Mouse (Mus musculus) embryonic facial prominence, embryonic 14.5 days (tissue): ENCODE measurements around the gene D230025D16Rik. TPM values are rescaled to one million over a fixed set of nuclear protein-coding genes. Genes with fewer than 3 reads are reported as not detected.

Source experiments
- ATAC-seq: fragments of 200-750 bp; cut with Nextera tagmentation; 2 replicates; pipeline ENCODE4 v1.8.0; 2017; ENCODE audit warnings: low read depth, moderate number of reproducible peaks, moderate TSS enrichment
- DNase-seq: peaks from one replicate; pipeline ENCODE4 v3.0.0-alpha.2; 2015; ENCODE audit warnings: low spot score
- H3K27ac ChIP-seq: fragments of 300-500 bp; sonication (generic); replicated peaks from 2 replicates; pipeline ENCODE4 v1.5.1; 2014; ENCODE audit warnings: low read depth, mild to moderate bottlenecking, low read length, moderate library complexity
- H3K27me3 ChIP-seq: fragments of 300-500 bp; sonication (generic); replicated peaks from 2 replicates; pipeline ENCODE4 v1.6.1; 2014; ENCODE audit warnings: low read length; ENCODE audit not compliant: control insufficient read depth, insufficient read depth
- H3K36me3 ChIP-seq: fragments of 300-500 bp; sonication (generic); 2 replicates; pipeline ENCODE4 v1.6.1; 2014; ENCODE audit warnings: low read length, mixed read lengths; ENCODE audit not compliant: control insufficient read depth, insufficient read depth
- H3K4me1 ChIP-seq: fragments of 300-500 bp; sonication (generic); 2 replicates; pipeline ENCODE4 v1.6.1; 2014; ENCODE audit warnings: antibody characterized with exemption, low read length; ENCODE audit not compliant: control insufficient read depth, insufficient read depth
- H3K4me2 ChIP-seq: fragments of 300-500 bp; sonication (generic); 2 replicates; pipeline ENCODE4 v1.6.1; 2014; ENCODE audit warnings: low read depth, mild to moderate bottlenecking, low read length, moderate library complexity, mixed read lengths
- H3K4me3 ChIP-seq: fragments of 300-500 bp; sonication (generic); 2 replicates; pipeline ENCODE4 v1.5.1; 2014; ENCODE audit warnings: low read depth, mild to moderate bottlenecking, low read length
- H3K9ac ChIP-seq: fragments of 300-500 bp; sonication (generic); 2 replicates; pipeline ENCODE4 v1.6.1; 2014; ENCODE audit warnings: low read depth, mild to moderate bottlenecking, low read length, moderate library complexity, mixed read lengths
- H3K9me3 ChIP-seq: fragments of 300-500 bp; sonication (generic); 2 replicates; pipeline ENCODE4 v1.6.1; 2016; ENCODE audit warnings: low read length; ENCODE audit not compliant: control insufficient read depth
- WGBS: fragments of 180-500 bp; shearing (Covaris S2); extraction: QIAGEN DNeasy Blood & Tissue Kit; methylation state at CpG from one replicate; pipeline ENCODE4 v1.1.7; 2014; 5-methylcytosine and 5-hydroxymethylcytosine counted together
- polyA plus RNA-seq: library from polyadenylated mRNA; unstranded; fragments of >200 nt; fragmentation: Nextera tagmentation; extraction: Ambion mirVana; gene quantifications from 2 replicates; pipeline ENCODE4 v1.2.1, GENCODE M21; 2014

Gene D230025D16Rik
- polyA plus RNA-seq, 1 experiment from 2014 or later: 25.4 TPM

DNA sequence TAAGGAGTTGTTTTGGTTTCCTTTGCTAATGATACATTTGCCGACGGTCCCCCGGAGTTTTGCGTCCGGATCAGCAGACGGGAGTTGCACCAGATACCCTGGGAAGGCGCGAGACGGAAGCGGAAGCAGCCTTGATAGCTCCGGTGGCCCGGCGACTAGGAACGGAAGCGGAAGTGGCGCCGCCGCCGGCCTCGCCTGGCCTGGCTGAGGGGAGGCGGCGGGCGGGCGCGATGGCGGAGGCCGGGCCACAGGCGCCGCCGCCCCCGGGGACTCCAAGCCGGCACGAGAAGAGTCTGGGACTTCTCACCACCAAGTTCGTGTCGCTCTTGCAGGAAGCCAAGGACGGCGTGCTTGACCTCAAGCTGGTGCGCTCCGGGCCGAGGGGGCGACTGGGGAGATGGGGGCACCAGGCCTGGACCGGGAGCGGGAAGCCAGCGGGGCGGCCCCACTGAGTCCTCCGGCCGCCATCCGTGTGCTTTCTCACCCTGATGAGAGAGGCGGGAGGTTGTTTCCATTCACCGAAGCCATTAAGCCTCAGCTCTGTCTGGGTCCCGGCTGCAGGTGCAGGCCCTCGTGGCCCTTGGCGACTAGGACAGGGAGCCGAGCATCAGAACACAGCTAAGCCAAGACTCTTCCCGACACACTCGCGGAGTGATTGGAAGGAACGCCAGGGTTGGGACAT lies 72.7 kb downstream of the D230025D16Rik start, which contains the start of gene E2f4:
TSS of gene E2f4 (plus strand) at position 153 of the 682 bp plus-strand sequence.
- Histone ChIP-seq H3K9ac (peak within 1 kb of the TSS; percentile 91), H3K9me3 (no peaks in the 10 kb centered on the region), H3K27me3 (no peaks in the 10 kb centered on the region), H3K4me2 (peak within 1 kb of the TSS; percentile 81), H3K27ac (peak within 1 kb of the TSS; percentile 74), H3K36me3 (peaks cover 37% of the 10 kb centered on the region), H3K4me3 (peak within 1 kb of the TSS; percentile 96), H3K4me1 (peaks cover 15% of the 10 kb centered on the region)
- DNase-seq (peak; percentile 97), ATAC-seq (peak; percentile 94)
- under 1% methylated on average over 43 of the region's 58 CpGs for WGBS

DNA sequence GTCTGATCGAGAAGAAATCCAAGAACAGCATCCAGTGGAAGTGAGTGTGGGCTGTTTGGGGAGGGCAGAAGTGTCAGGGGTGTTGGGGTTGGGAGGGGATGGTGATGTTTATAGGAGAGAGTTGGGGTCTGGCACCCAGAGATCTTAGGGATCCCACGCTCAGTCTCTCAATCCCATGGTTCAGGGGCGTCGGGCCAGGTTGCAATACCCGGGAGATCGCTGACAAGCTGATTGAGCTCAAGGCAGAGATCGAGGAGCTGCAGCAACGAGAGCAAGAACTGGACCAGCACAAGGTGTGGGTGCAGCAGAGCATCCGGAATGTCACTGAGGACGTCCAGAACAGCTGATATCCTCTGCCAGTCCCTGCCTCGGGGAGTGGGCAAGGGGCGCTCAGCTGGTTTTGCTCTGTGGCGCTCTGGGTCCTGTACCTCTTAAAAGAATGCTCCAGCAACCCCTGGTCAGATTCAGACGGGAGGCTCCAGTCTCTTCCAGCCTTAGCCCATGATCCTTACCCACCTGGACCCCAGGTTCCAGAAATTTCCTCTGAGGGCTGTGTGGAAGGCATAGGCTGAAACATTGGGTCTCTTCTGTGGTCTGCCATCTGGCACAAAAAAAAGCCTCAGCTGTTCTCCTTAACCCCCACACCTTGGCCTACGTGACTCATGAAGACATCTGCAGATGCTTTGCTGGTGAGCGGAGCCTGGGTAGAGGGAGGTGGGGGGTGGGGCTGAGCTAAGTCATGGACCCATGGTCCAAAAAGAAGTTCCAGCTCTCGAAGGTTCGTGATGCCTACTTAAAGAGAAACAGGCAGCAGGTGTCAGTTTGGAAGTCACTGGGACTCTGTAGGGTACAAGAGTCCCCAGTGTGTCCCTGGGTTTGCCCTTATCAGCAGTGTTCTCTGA lies 73.7 kb downstream of the D230025D16Rik start:
- Histone ChIP-seq H3K4me3 (peak overlapping the region; percentile 96), H3K36me3 (peaks cover 46% of the 10 kb centered on the region), H3K9me3 (no peaks in the 10 kb centered on the region), H3K9ac (peak overlapping the region; percentile 91), H3K4me2 (peak overlapping the region; percentile 81), H3K4me1 (peaks cover 15% of the 10 kb centered on the region), H3K27ac (no peak overlapping the region), H3K27me3 (no peaks in the 10 kb centered on the region)
- no peak for DNase-seq
- no peak for ATAC-seq
- 51% methylated on average over 16 of the region's 18 CpGs for WGBS

DNA sequence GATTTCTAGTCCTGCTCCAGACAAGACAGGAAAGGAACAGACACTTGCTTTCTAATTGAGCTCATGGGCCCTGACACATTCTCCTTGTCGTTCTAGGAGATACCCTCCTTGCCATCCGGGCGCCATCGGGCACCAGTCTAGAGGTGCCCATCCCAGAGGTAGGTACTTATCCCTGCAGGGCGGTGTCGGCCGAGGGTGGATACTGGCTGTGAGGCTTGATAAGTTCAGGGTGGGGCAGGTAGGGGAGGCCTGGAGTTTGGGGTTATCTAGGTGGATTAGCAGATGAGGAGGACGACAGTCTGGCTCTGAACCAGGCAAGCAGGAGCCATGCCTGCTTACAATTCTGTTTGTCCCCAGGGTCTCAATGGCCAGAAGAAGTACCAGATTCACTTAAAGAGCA lies 75.0 kb downstream of the D230025D16Rik start:
- 93% methylated on average over 8 of the region's 8 CpGs for WGBS
- H3K27ac ChIP-seq: no peak overlapping the region
- H3K4me2 ChIP-seq: no peak overlapping the region
- DNase-seq (no peak), ATAC-seq (no peak)
- peaks cover 57% of the 10 kb centered on the region for H3K36me3 ChIP-seq
- peaks cover 18% of the 10 kb centered on the region for H3K4me1 ChIP-seq
- no peaks in the 10 kb centered on the region for H3K27me3 ChIP-seq
- no peak overlapping the region for H3K4me3 ChIP-seq
- H3K9me3 ChIP-seq: no peaks in the 10 kb centered on the region
- H3K9ac ChIP-seq: no peak overlapping the region

Other genes with a start within 250 kb of the D230025D16Rik start
- not detected in 2 replicates for gene Ces2h, start 224.3 kb upstream of the D230025D16Rik start, polyA plus RNA-seq
- gene Ces3a, start 176.5 kb upstream of the D230025D16Rik start, polyA plus RNA-seq: not detected in 2 replicates
- gene Ces3b, start 141.4 kb upstream of the D230025D16Rik start, polyA plus RNA-seq: not detected in 2 replicates
- not detected in 2 replicates for gene Ces4a, start 93.3 kb upstream of the D230025D16Rik start, polyA plus RNA-seq
- gene Cbfb, start 54.5 kb upstream of the D230025D16Rik start, polyA plus RNA-seq: 104 and 112 TPM in 2 replicates
- 37.0 and 42.8 TPM in 2 replicates for gene B3gnt9, start 30.0 kb downstream of the D230025D16Rik start, polyA plus RNA-seq
- 21.1 and 23.3 TPM in 2 replicates for gene Tradd, start 39.5 kb downstream of the D230025D16Rik start, polyA plus RNA-seq
- gene Fbxl8, start 39.5 kb downstream of the D230025D16Rik start, polyA plus RNA-seq: 2.9 and 3.2 TPM in 2 replicates
- 0.38 and 0.49 TPM in 2 replicates for gene Hsf4, start 44.7 kb downstream of the D230025D16Rik start, polyA plus RNA-seq
- 5.3 and 5.4 TPM in 2 replicates for gene Nol3, start 51.0 kb downstream of the D230025D16Rik start, polyA plus RNA-seq
- 8.1 and 10.6 TPM in 2 replicates for gene 4931428F04Rik, start 64.7 kb downstream of the D230025D16Rik start, polyA plus RNA-seq
- 7.7 and 8.9 TPM in 2 replicates for gene Exoc3l, start 71.0 kb downstream of the D230025D16Rik start, polyA plus RNA-seq
- gene E2f4, start 72.5 kb downstream of the D230025D16Rik start, polyA plus RNA-seq: 72.2 and 73.8 TPM in 2 replicates
- 5.1 and 7.4 TPM in 2 replicates for gene Elmo3, start 80.5 kb downstream of the D230025D16Rik start, polyA plus RNA-seq
- 1.4 and 2.4 TPM in 2 replicates for gene Lrrc29, start 101.1 kb downstream of the D230025D16Rik start, polyA plus RNA-seq
- gene Tmem208, start 101.2 kb downstream of the D230025D16Rik start, polyA plus RNA-seq: 112 and 132 TPM in 2 replicates
- 2.4 and 2.7 TPM in 2 replicates for gene Fhod1, start 122.8 kb downstream of the D230025D16Rik start, polyA plus RNA-seq
- 3.0 and 3.3 TPM in 2 replicates for gene Slc9a5, start 123.7 kb downstream of the D230025D16Rik start, polyA plus RNA-seq
- gene Plekhg4, start 148.1 kb downstream of the D230025D16Rik start, polyA plus RNA-seq: 0.25 and 0.63 TPM in 2 replicates
- gene Kctd19, start 188.4 kb downstream of the D230025D16Rik start, polyA plus RNA-seq: not detected in 2 replicates
- 0.46 and 0.58 TPM in 2 replicates for gene Lrrc36, start 188.4 kb downstream of the D230025D16Rik start, polyA plus RNA-seq
- gene Tppp3, start 246.4 kb downstream of the D230025D16Rik start, polyA plus RNA-seq: 186 and 243 TPM in 2 replicates